Mouse (Mus musculus) testis, adult 2 months (tissue): ENCODE data around the gene Gucy2c.

Experiments used
- CTCF ChIP-seq: fragments of 200-500 bp; IDR thresholded peaks from 2 replicates; pipeline ENCODE4 v1.5.1; 2012; ENCODE audit warnings: low read depth, mild to moderate bottlenecking, inconsistent platforms, low read length, moderate library complexity; ENCODE audit not compliant: control insufficient read depth, insufficient read depth, insufficient replicate concordance
- POLR2A ChIP-seq: fragments of 200-500 bp; IDR thresholded peaks from 2 replicates; pipeline ENCODE4 v1.6.1; 2012; ENCODE audit warnings: low read depth, mild to moderate bottlenecking, inconsistent platforms, low read length, moderate library complexity; ENCODE audit not compliant: control insufficient read depth

GRCm38 (mm10) chr6:136683410-136684334 lies 97.9 kb downstream of the Gucy2c start:
- TF ChIP-seq CTCF: no peak
- TF ChIP-seq POLR2A: no peak
